Mouse (Mus musculus) mouse embryonic stem cell (cell line): ENCODE data around the gene Tmem236.

ENCODE experiments used
- in situ Hi-C, 2 experiments: fragments of 300-500 bp; cut with MboI; formaldehyde crosslinking; loops; 1 replicate in 1 of 2; 3 replicates in 1 of 2; pipeline ENCODE4 v1.14.3; 2019 to 2020; ENCODE audit warnings: low sequenced_read_pairs in 2 of 2, low pct_unique_long_range_greater_than_20kb in 1 of 2, mixed read lengths in 1 of 2; ENCODE audit not compliant: unreplicated experiment in 1 of 2

Gene Tmem236

GRCm38 (mm10) chr2:14233983-14234382 lies 59.7 kb downstream of the Tmem236 start:
- in situ Hi-C loops: no loop called here

GRCm38 (mm10) chr2:14235319-14235718 lies 61.0 kb downstream of the Tmem236 start:
- in situ Hi-C loops: no loop called here

GRCm38 (mm10) chr2:14236920-14237319 lies 62.6 kb downstream of the Tmem236 start:
- in situ Hi-C loops: no loop called here

GRCm38 (mm10) chr2:14237723-14238122 lies 63.4 kb downstream of the Tmem236 start:
- in situ Hi-C loops: no loop called here

GRCm38 (mm10) chr2:14239151-14239550 lies 64.8 kb downstream of the Tmem236 start:
- in situ Hi-C loops: no loop called here

- in situ Hi-C loops: no loop called here
Measured at GRCm38 (mm10) chr2:14244157-14244556, 69.8 kb downstream of the Tmem236 start.

- in situ Hi-C loops: no loop called here
Measured at GRCm38 (mm10) chr2:14244668-14245067, 70.3 kb downstream of the Tmem236 start.

- in situ Hi-C loops: no loop called here
Measured at GRCm38 (mm10) chr2:14249839-14250564, 75.7 kb downstream of the Tmem236 start.

GRCm38 (mm10) chr2:14251938-14252337 lies 77.6 kb downstream of the Tmem236 start:
- in situ Hi-C loops: no loop called here

GRCm38 (mm10) chr2:14258345-14258850 lies 84.1 kb downstream of the Tmem236 start:
- in situ Hi-C loops: no loop called here

GRCm38 (mm10) chr2:14262090-14262489 lies 87.8 kb downstream of the Tmem236 start:
- in situ Hi-C loops: no loop called here

- in situ Hi-C loops: no loop called here
Measured at GRCm38 (mm10) chr2:14269160-14269559, 94.8 kb downstream of the Tmem236 start.
